Mouse (Mus musculus) brown adipose tissue, adult 24 weeks (tissue): ENCODE measurements at regions not wholly inside any gene's neighbourhood (a gene's known extent, or its start where the extent isn't known, plus 50 kb on each side); places are given as distances from the start of the nearest gene placed in this dataset.
"Not testable (repeated sequence)": the region's sequence is repeated elsewhere in the genome, so short reads cannot be mapped to it uniquely, and the experiment has no call there.

Experiments
- H3K27ac ChIP-seq: fragments of 200-500 bp; replicated peaks from 2 replicates; pipeline ENCODE4 v1.5.1; 2012; ENCODE audit warnings: low read depth, mild to moderate bottlenecking, low read length
- H3K4me1 ChIP-seq: fragments of 200-500 bp; 2 replicates; pipeline ENCODE4 v1.6.1; 2012; ENCODE audit warnings: low read length, mixed read lengths; ENCODE audit not compliant: control insufficient read depth, insufficient read depth, insufficient read length
- H3K4me3 ChIP-seq: fragments of 200-500 bp; 2 replicates; pipeline ENCODE4 v1.5.1; 2012; ENCODE audit warnings: low read depth, mild to moderate bottlenecking, low read length, moderate library complexity; ENCODE audit not compliant: insufficient read depth

DNA sequence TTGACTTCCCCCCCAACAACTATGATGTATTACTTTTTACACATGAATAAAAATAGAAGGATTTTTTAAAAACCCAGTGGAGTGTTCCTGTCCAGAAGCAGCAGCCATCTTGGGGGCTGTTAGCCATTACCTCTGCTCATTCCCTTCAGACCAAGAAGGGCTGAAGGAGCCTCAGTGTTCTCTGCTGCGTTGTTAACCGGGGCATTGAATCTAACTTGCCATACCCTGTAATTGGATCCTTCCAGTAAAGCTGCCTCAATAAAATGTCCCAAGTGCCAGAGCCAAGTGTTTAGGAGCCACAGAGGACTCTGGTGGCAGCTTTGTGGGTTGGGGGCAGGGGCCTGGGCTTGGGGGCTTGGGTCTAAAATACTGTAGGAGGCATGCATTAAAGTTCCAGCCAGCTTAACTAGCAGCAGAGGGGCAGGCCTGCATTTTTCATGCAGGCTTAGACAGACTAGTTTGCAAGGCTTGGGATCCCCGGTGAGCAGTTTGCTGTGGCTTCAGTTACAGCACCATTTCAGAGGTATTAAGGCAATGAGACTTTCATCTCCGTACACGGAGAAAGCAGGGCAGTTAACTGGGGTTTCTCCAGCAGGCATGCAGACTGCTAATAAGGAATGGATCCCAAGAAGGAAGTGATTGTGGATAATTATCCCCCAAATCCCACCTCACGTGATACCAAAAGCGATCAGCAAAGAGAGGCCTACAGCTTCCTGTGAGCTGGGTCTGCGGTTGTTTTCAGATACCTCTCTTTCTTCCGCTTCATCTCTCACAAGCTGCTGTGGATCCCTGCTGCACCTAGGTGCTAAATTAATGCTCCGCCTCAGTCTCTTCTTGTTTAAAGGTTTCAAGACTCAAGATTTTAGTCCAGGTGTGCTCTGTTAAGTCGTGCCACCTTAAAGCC, 462.4 kb upstream of the Clint1 start:
- Histone ChIP-seq H3K4me1 (no peaks in the 10 kb centered on the region), H3K4me3 (no peak overlapping the region), H3K27ac (no peak overlapping the region)

DNA sequence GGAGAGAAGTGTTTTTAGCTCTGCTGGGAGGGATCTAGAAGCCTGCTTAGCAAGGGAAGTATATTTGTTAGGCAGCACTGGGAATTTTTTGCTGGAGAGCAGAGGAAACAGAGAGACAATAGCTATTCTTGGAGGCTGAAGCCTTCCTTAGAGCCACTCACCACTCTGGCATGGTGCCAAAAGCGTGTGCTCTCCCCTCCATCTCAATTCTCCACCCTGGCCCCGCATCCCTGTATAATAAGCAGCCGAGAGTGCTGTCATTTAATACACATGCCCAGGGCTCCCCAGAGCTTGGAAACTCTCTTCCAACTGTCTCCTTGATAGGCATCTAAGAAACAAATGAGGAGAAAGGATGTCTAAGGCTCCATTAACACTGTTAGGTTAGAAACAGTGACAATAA, 455.8 kb upstream of the Clint1 start:
- Histone ChIP-seq H3K27ac (no peak overlapping the region), H3K4me3 (no peak overlapping the region), H3K4me1 (no peaks in the 10 kb centered on the region)

DNA sequence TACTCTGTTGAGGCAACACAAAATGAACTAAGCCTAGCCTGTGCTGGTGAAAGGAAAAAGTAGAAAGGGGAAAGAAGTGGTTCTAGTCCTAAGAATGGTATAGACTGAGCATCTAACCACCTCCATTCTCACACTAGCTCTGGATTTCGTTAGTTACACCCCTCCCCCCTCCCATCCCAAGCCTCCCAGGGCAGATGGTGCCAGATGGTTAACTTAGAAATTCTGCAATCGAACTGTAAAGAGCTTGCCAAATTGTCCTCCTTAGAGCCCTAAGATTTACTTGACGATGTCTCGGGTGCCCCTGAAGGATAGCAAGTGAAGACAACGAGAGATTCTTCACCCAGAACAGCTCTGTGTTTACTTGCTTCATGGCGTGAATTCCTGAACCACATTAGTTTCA, 453.7 kb upstream of the Clint1 start:
- H3K4me1 ChIP-seq: no peaks in the 10 kb centered on the region
- no peak overlapping the region for H3K4me3 ChIP-seq
- H3K27ac ChIP-seq: no peak overlapping the region

DNA sequence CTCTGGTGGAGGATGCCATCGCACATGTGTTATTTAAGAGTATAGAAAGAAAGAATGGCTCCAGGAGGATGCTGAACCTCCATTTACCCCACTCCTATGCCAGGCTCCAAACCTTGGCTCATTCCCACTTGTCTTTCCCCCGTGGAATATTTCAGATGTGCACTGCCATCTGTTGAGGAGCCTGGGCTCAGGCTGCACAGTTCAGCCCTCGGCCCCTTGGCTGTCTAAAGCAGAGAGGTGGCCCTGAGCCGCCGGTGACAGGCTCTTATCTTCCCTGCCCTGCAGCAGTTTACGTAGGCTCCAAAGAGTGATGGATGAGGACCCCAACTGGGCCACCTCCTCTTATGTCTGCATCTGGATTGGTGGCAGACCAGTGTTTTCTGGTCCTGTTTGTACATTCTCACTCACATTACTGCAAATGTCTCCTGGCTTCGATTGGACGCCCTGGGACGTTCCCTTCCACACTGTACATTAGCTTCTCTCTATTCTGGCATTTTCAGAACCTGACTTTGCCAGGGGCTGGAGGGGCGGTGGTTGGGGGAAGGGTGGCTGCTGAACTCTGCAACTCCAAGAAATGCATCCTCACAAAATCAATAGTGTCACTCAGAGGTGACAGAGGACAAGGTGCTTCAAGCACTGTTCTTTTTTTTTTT, 447.3 kb upstream of the Clint1 start:
- H3K27ac ChIP-seq: no peak overlapping the region
- H3K4me3 ChIP-seq: no peak overlapping the region
- no peaks in the 10 kb centered on the region for H3K4me1 ChIP-seq

DNA sequence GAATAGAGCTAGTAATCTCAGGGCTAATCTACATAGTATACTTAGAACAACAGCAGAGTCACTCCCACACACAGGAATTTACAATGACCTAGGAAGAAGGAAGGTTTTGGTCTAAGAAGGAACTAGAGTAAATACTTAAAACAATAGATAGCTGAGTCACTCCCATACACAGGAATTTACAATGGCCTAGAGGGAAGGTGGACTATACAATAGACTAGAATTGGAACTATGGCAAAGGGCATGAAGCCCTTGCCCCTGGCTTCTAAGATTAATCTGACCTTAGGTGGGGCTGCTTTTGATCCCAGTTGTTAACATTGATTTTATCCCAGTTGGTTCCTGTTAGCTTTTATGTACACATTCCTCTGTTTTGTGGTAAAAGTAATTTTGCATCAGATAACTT, 427.8 kb upstream of the Clint1 start:
- H3K4me1 ChIP-seq, H3K27ac ChIP-seq, H3K4me3 ChIP-seq: not testable (repeated sequence)

DNA sequence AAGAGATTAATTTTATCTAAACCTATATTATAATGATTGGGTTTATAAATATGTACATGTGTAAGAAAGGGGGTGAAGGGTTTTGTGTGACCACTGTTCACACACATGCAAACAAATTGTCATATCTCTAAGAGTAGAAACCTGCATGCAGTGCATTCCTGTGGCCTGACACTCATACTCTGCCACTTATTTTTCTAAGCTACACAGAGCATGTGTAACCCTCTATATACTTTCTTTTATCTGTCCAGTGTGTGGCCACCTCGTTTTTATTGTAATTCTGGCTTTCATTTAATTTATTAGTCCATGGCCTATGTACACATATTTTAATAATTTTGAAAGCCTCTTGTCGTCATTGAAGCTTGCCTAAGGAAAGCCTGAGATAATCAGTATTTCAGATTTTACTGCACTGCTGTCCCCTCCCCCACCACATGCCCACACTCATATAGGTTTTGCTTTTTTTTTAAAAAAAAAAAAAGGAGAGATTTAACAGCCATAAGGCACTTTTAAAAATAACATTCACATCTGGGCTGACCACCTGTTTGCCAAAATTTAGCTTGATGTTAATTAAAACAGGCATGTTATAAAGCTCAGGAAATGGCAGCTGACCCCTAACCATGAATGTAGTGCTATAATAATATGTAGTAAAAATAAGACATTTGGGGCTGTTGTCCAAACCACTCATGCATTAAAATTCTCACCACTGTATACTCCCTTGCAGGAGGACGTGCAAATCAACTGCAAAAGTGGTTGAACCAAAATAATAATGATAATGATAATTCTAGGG, 410.7 kb upstream of the Clint1 start:
- Histone ChIP-seq H3K4me3 (no peak overlapping the region), H3K4me1 (no peaks in the 10 kb centered on the region), H3K27ac (no peak overlapping the region)

DNA sequence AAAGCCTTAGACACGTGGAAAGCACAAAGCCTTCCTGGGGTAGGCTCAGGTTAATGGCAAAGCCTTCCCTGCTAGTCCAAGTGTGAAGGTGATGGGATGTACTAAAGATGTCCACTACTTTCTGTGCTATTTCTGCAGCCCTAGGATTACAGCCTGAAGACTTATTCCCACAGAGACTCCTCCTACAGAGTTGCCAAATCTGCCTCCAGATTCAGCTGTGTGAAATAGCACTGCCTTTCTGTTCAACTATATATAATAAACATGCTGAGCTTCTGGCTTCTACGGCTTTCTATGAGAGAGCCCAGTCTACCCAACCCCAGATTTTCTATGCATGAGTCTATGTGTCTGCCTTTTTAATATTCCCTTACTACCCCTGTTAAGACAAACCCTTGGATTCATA, 405.3 kb upstream of the Clint1 start:
- no peak overlapping the region for H3K27ac ChIP-seq
- no peaks in the 10 kb centered on the region for H3K4me1 ChIP-seq
- no peak overlapping the region for H3K4me3 ChIP-seq

DNA sequence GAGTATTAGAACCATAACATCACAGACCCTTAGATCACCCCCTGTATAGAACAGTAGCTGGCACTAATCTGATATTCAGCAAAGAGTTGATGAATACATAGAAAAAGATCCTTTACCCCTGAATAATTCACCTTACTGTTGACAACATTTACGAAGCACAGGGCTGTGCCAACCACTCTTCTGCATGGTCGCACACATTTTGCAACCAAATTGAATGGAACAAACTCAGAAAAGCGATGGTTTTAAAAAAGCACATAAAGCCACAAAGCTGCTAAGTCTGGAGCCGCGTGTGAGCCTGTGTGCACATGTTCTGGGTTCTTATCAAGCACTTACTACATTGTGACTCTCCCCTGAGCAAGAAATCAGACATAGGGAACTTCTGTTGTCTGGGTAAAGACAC, 397.6 kb upstream of the Clint1 start:
- Histone ChIP-seq H3K4me3 (no peak overlapping the region), H3K4me1 (no peaks in the 10 kb centered on the region; the same call in 1 of the 2 replicates), H3K27ac (no peak overlapping the region)

DNA sequence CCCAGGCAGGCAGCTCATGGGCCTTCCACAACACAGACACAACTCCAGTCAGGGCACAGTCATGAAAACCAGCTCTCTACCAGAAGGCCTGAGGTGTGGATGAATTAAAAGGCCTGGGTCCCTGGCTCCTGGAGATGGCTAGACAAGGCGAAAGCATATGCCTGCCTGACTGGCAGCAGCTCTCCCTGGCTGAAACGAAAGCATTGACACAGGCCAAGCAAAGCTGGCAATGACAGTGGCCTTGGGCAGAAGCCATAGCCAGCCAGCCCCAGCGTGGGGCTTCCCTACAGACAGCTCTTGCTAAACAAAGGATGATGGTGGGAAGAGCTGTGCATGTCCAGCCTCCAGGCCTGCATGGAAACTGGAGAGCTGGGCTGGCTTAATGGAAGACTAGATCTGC, 396.9 kb upstream of the Clint1 start:
- Histone ChIP-seq H3K27ac (no peak overlapping the region), H3K4me3 (no peak overlapping the region), H3K4me1 (no peaks in the 10 kb centered on the region; the same call in 1 of the 2 replicates)

DNA sequence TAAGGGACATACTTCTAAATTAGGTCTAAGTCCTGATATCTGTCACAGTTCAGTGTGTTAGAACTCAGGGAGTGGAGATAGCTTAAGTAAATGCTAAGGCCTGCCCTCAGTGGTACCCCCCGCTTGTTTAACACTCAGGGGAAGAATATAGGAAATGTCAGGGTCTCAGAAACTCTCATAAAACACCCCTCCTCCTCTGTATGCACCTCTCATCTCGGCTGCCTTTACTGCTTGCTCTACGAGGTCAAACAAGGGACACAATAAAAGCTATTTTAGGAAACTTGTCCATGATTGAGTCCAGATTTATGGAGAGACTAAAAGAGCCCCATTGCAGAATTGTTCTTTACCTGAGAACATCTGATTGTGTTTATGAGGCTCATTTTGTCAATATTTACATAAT, 395.1 kb upstream of the Clint1 start:
- Histone ChIP-seq H3K4me3 (no peak overlapping the region), H3K27ac (no peak overlapping the region), H3K4me1 (no peaks in the 10 kb centered on the region; the same call in 1 of the 2 replicates)

DNA sequence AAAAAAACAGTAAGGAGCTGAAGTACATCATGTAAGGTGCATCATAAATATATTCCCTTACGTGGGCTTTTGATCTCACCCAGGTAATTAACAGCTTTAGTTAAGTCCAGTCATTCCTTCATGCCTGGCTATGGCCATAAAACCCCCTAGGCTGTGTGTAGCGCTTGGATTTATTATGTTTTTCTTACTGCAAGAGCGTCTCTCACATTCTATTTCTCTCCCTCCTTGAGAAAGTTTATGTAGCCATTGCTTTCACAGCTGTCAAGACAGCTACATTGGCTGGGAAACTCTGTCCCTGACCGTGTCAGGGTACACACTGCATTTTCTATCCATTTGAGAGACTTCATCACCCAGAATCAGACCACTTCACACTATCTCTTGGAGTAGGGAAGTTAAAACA, 394.3 kb upstream of the Clint1 start:
- H3K4me3 ChIP-seq: no peak overlapping the region
- no peak overlapping the region for H3K27ac ChIP-seq
- H3K4me1 ChIP-seq: no peaks in the 10 kb centered on the region; the same call in 1 of the 2 replicates

DNA sequence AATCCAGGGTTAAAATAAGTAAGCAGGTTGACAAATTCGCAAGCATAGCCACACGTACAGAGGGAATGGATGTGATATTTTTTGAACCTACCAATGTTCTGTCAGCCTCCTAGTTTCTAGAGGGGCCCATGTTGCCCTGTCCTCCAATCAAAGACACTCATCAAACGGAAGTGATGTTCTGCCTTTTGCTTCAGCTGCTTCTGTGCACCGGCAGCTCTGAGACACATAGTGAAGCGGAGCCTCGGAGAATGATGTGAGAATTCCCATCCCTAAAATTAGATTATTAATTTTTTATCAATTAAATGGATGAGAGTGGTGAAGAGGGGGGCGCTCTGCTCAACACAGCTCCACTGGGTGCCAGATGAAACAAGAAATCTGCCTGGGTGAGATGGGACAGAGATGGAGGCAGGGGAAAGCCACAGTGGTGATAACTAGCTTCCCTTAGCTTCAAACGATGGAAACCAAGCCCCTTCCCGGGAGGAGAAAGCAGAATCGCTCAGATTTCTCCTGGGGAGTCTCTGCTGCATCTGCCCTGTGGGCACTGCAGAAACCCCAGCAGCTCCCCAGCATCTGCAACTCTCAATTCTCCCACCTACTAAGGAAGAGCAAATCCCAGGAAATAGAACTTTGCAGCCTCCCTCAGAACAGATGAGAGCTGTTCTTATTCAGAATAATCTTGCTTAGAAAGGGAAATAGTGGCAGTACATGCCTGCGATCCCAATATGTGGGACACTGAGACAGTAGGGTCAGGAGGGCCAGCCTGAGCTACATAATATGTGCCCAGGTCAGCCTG, 391.7 kb upstream of the Clint1 start:
- Histone ChIP-seq H3K27ac (no peak overlapping the region), H3K4me1 (no peaks in the 10 kb centered on the region), H3K4me3 (no peak overlapping the region)

DNA sequence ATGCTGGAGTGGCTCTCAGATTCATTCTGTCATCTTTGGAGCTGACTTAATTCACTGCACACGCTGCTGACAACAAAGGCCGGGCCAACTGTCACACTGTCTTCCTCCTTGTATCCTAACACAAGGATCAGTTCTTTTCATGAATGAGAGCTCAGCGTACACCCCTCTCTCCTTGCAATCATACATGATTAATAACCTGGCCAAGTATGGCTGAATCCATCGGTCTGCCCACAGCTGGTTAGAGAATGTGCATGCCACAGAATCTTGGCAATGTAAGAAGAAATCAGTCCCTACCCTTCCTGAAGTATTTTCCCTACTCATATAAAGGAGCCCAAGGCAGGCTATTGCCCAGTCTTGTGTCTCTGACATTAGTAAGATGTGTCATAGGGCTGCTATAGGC, 387.4 kb upstream of the Clint1 start:
- Histone ChIP-seq H3K4me3 (no peak overlapping the region), H3K27ac (no peak overlapping the region), H3K4me1 (no peaks in the 10 kb centered on the region)

DNA sequence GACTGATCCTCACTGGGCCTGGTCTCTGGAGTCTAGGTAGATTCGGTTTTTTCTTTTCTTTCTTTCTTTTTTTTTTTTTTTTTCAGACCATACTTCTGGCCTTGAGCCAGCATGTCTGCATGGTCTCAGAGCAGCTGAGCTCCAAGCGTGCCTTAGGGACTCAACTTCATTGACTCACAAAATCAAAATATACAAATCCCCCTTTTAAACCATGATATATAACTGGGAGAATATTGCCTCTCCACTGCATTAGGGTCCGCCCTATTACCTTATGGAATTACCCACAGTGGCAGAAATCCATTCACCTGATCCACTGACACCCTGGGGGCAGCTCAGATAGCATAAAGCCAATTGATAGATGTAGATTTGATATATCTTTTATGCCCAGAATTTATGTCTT, 385.5 kb upstream of the Clint1 start:
- Histone ChIP-seq H3K27ac (no peak overlapping the region), H3K4me1 (no peaks in the 10 kb centered on the region), H3K4me3 (no peak overlapping the region)

DNA sequence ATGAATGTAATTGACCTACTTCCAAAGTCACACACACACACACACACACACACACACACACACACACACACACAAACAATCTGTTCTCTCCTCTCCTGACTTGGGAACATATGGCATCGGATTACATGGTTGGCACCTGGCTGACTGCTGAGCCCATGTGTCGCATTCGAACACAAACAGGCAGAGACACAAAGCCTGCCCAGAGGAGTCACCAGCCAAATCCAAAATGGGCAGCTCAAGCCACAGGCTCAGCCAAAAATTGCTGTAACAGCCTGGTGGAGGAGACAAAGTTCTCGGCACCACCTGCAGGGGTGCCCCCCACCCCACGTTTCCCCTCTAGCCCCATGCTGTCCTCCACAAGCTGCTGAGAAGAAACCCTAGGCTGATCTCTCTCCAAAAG, 379.7 kb upstream of the Clint1 start:
- no peaks in the 10 kb centered on the region for H3K4me1 ChIP-seq
- H3K4me3 ChIP-seq: no peak overlapping the region
- no peak overlapping the region for H3K27ac ChIP-seq
